Mouse (Mus musculus) embryonic fibroblast, embryonic 13.5 days (primary cell): Measurements from ENCODE around the gene Plin3.

ENCODE experiments used
- CTCF ChIP-seq: IDR thresholded peaks from 2 replicates; pipeline ENCODE4 v1.5.1; 2011; ENCODE audit warnings: mild to moderate bottlenecking, control low read depth, low read length, moderate library complexity, borderline replicate concordance; ENCODE audit not compliant: insufficient read depth
- POLR2A ChIP-seq: IDR thresholded peaks from 2 replicates; pipeline ENCODE4 v1.6.1; 2011; ENCODE audit warnings: low read depth, mild to moderate bottlenecking, control low read depth, low read length, moderate library complexity

DNA sequence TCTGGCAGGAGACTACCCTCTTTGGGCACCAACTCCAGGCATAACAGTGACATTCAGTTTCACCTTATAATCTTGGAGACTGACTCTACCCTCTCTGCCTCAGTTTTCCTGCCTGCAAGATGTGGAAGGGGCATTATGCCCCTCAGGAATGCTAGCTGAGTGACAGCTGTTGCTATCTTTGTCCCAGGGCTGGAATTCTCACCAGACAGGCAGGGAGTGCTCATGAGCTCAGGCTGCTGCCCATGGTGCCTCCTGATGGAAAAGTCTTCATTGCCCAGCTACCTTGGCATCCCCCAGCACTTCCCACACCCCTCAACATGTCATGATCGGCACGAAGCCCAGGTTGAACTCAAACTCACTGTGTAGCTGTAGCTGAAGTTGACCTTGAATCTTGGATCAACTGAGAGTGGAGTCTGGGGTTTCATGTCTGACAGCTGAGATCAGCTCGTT, 30.0 kb downstream of the Plin3 start:
- TF ChIP-seq CTCF (no peak), POLR2A (no peak)
